Mouse (Mus musculus) intestine, embryonic 14.5 days (tissue): ENCODE results near the gene Trabd2b. TPM values are rescaled to one million over a fixed set of nuclear protein-coding genes. Genes with fewer than 3 reads are reported as not detected.

Experiments used
- ATAC-seq: fragments of 200-750 bp; cut with Nextera tagmentation; replicated peaks from 2 replicates; pipeline ENCODE4 v1.8.0; 2017; ENCODE audit warnings: low read depth, moderate number of reproducible peaks, moderate TSS enrichment, moderate library complexity; ENCODE audit not compliant: low FRiP score, low TSS enrichment
- DNase-seq: peaks from one replicate; pipeline ENCODE4 v3.0.0-alpha.2; 2018; ENCODE audit warnings: low spot score
- H3K27ac ChIP-seq: fragments of 300-500 bp; sonication (generic); 2 replicates; pipeline ENCODE4 v1.5.1; 2014; ENCODE audit warnings: low read depth, mild to moderate bottlenecking, control low read depth
- H3K27me3 ChIP-seq: fragments of 300-500 bp; sonication (generic); replicated peaks from 2 replicates; pipeline ENCODE4 v1.6.1; 2014; ENCODE audit warnings: low read length, control low read depth; ENCODE audit not compliant: control insufficient read depth, insufficient read depth
- H3K36me3 ChIP-seq: fragments of 300-500 bp; sonication (generic); 2 replicates; pipeline ENCODE4 v1.6.1; 2014; ENCODE audit warnings: low read length, control low read depth; ENCODE audit not compliant: control insufficient read depth, insufficient read depth
- H3K4me1 ChIP-seq: fragments of 300-500 bp; sonication (generic); replicated peaks from 2 replicates; pipeline ENCODE4 v1.6.1; 2014; ENCODE audit warnings: low read length, control low read depth, mixed read lengths; ENCODE audit not compliant: control insufficient read depth, insufficient read depth
- H3K4me2 ChIP-seq: fragments of 300-500 bp; sonication (generic); 2 replicates; pipeline ENCODE4 v1.6.1; 2014; ENCODE audit warnings: low read length
- H3K4me3 ChIP-seq: fragments of 300-500 bp; sonication (generic); 2 replicates; pipeline ENCODE4 v1.5.1; 2014; ENCODE audit warnings: low read depth, low read length, control low read depth, mixed read lengths
- H3K9ac ChIP-seq: fragments of 300-500 bp; sonication (generic); 2 replicates; pipeline ENCODE4 v1.6.1; 2014; ENCODE audit warnings: mild to moderate bottlenecking, low read length
- H3K9me3 ChIP-seq: fragments of 300-500 bp; sonication (generic); 2 replicates; pipeline ENCODE4 v1.6.1; 2016; ENCODE audit warnings: low read length, control low read depth; ENCODE audit not compliant: control insufficient read depth
- WGBS: fragments of 180-500 bp; shearing (Covaris S2); extraction: QIAGEN DNeasy Blood & Tissue Kit; methylation state at CpG from one replicate; pipeline ENCODE4 v1.1.7; 2014; 5-methylcytosine and 5-hydroxymethylcytosine counted together
- polyA plus RNA-seq: library from polyadenylated mRNA; unstranded; fragments of >200 nt; fragmentation: Nextera tagmentation; extraction: Ambion mirVana; gene quantifications from 2 replicates; pipeline ENCODE4 v1.2.1, GENCODE M21; 2014

Trabd2b gene
- polyA plus RNA-seq, 1 experiment from 2014 or later = 0.72 TPM

- Histone ChIP-seq H3K9ac (no peak overlapping the region), H3K4me3 (no peak overlapping the region), H3K4me1 (peaks cover 18% of the 10 kb centered on the region; the same call in 1 of the 2 replicates), H3K27me3 (no peaks in the 10 kb centered on the region), H3K36me3 (no peaks in the 10 kb centered on the region), H3K4me2 (no peak overlapping the region), H3K9me3 (no peaks in the 10 kb centered on the region), H3K27ac (no peak overlapping the region)
- WGBS = 57% methylated on average over 7 of the region's 7 CpGs
- no peak for DNase-seq
- no peak for ATAC-seq
These were observed 221.3 kb downstream of the Trabd2b start for GRCm38 (mm10) chr4:114627674-114628293.

GRCm38 (mm10) chr4:114635889-114636288 lies 229.4 kb downstream of the Trabd2b start:
- H3K27ac ChIP-seq = no peak overlapping the region
- no peaks in the 10 kb centered on the region for H3K36me3 ChIP-seq
- no peak overlapping the region for H3K4me2 ChIP-seq
- H3K4me3 ChIP-seq = no peak overlapping the region
- DNase-seq (no peak), ATAC-seq (peak; percentile 79)
- no peaks in the 10 kb centered on the region for H3K9me3 ChIP-seq
- no peak overlapping the region for H3K9ac ChIP-seq
- WGBS = 24% methylated on average over 5 of the region's 5 CpGs
- no peaks in the 10 kb centered on the region for H3K27me3 ChIP-seq
- no peaks in the 10 kb centered on the region for H3K4me1 ChIP-seq

- ATAC-seq = no peak
- Histone ChIP-seq H3K4me2 (no peak overlapping the region), H3K9ac (no peak overlapping the region), H3K4me1 (no peaks in the 10 kb centered on the region), H3K4me3 (no peak overlapping the region), H3K27me3 (no peaks in the 10 kb centered on the region), H3K9me3 (no peaks in the 10 kb centered on the region), H3K27ac (no peak overlapping the region), H3K36me3 (no peaks in the 10 kb centered on the region)
- 83% methylated on average over 1 of the region's 1 CpGs for WGBS
- DNase-seq = no peak
These were observed 229.8 kb downstream of the Trabd2b start for GRCm38 (mm10) chr4:114636324-114636723.

- WGBS = 19% methylated on average over 3 of the region's 3 CpGs
- ATAC-seq = 0 out of 2 replicates have a peak, but pooled peaks have one; percentile 23
- H3K9ac ChIP-seq = no peak overlapping the region
These were observed 230.6 kb downstream of the Trabd2b start for GRCm38 (mm10) chr4:114637120-114637519.

GRCm38 (mm10) chr4:114642469-114642868 lies 235.9 kb downstream of the Trabd2b start:
- H3K4me1 ChIP-seq = peaks cover 4% of the 10 kb centered on the region; the same call in 1 of the 2 replicates
- H3K9me3 ChIP-seq = no peaks in the 10 kb centered on the region
- no peak overlapping the region for H3K4me3 ChIP-seq
- no peak for DNase-seq
- no peak overlapping the region for H3K27ac ChIP-seq
- H3K9ac ChIP-seq = no peak overlapping the region
- no peaks in the 10 kb centered on the region for H3K27me3 ChIP-seq
- ATAC-seq = no peak
- H3K4me2 ChIP-seq = no peak overlapping the region
- no peaks in the 10 kb centered on the region for H3K36me3 ChIP-seq
- 78% methylated on average over 4 of the region's 4 CpGs for WGBS

More at GRCm38 (mm10) chr4:114637120-114637519, 230.6 kb downstream of the Trabd2b start:
- no peak for DNase-seq
- Histone ChIP-seq H3K27ac (no peak overlapping the region), H3K4me1 (no peaks in the 10 kb centered on the region), H3K9me3 (no peaks in the 10 kb centered on the region), H3K27me3 (no peaks in the 10 kb centered on the region), H3K4me2 (no peak overlapping the region), H3K36me3 (no peaks in the 10 kb centered on the region), H3K4me3 (no peak overlapping the region)

GRCm38 (mm10) chr4:114643679-114644208 lies 237.2 kb downstream of the Trabd2b start:
- no peak overlapping the region for H3K4me2 ChIP-seq
- no peak overlapping the region for H3K4me3 ChIP-seq
- H3K9me3 ChIP-seq = no peaks in the 10 kb centered on the region
- DNase-seq (no peak), ATAC-seq (no peak)
- no peaks in the 10 kb centered on the region for H3K36me3 ChIP-seq
- WGBS = 16% methylated on average over 20 of the region's 20 CpGs
- H3K4me1 ChIP-seq = peaks cover 4% of the 10 kb centered on the region; the same call in 1 of the 2 replicates
- no peak overlapping the region for H3K27ac ChIP-seq
- no peak overlapping the region for H3K9ac ChIP-seq
- H3K27me3 ChIP-seq = peaks cover 7% of the 10 kb centered on the region; the same call in 1 of the 2 replicates

- H3K4me1 ChIP-seq = peaks cover 4% of the 10 kb centered on the region; the same call in 1 of the 2 replicates
- no peaks in the 10 kb centered on the region for H3K9me3 ChIP-seq
- peaks cover 23% of the 10 kb centered on the region for H3K27me3 ChIP-seq
- H3K9ac ChIP-seq = no peak overlapping the region
- H3K27ac ChIP-seq = no peak overlapping the region
- no peaks in the 10 kb centered on the region for H3K36me3 ChIP-seq
- H3K4me2 ChIP-seq = no peak overlapping the region
- H3K4me3 ChIP-seq = no peak overlapping the region
- no peak for ATAC-seq
- no peak for DNase-seq
These were observed 238.8 kb downstream of the Trabd2b start for GRCm38 (mm10) chr4:114645341-114645740.

GRCm38 (mm10) chr4:114646825-114647681 lies 240.5 kb downstream of the Trabd2b start:
- Histone ChIP-seq H3K9ac (no peak overlapping the region), H3K9me3 (no peaks in the 10 kb centered on the region), H3K4me1 (peaks cover 4% of the 10 kb centered on the region; the same call in 1 of the 2 replicates), H3K27ac (peak overlapping the region; percentile 20; the same call in 1 of the 2 replicates), H3K4me3 (no peak overlapping the region), H3K36me3 (no peaks in the 10 kb centered on the region), H3K4me2 (no peak overlapping the region), H3K27me3 (peaks cover 26% of the 10 kb centered on the region)
- DNase-seq (no peak), ATAC-seq (peak; percentile 72)
- 45% methylated on average over 13 of the region's 13 CpGs for WGBS
